In the genomic region with DNA sequence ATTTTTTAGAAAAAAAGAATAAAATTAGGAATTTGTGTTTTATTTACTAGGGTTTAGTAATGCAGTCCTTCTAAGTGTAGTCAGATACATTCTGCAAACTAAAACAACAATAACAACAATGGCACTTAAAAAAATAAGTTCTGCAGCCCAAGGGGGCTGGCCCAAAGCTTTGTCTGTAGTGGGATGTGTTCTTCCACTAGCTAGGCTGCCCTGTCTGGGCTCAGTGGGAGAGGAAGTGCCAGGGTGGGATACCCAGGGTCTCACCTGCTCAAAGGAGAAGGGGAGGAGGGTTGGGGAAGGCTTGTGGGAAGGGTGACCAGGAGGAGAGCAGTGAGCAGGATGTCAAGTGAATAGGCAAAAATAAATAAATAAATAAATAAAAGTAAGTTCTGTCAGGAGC, we compare ENCODE assay signal across 11 mouse cellular contexts. TPM values are rescaled to one million over a fixed set of nuclear protein-coding genes. Genes with fewer than 3 reads are reported as not detected.
DNase-seq lines count a peak whose midpoint lies in the region; ATAC-seq lines count a peak whose summit lies in the region.
"Had no signal": no experiment of that assay in that cellular context is flagged by ENCODE, and none has a peak within 500 bp of the region (broad histone marks: within the 10 kb centered on the region; RNA-seq: fewer than 3 reads in every experiment).

No protein-coding gene starts in this region.

- H3K4me3 ChIP-seq in hindbrain, embryonic 14.5 days (replicated peaks; ENCODE audit: low read length), result no peak overlapping the region
- H3K4me3 ChIP-seq in hindbrain, embryonic 10.5 days, result no peak overlapping the region
- no peak overlapping the region for H3K4me3 ChIP-seq in midbrain, embryonic 11.5 days (ENCODE audit: low read depth, low read length)
- no peak overlapping the region for H3K4me3 ChIP-seq in midbrain, embryonic 10.5 days
- no peak overlapping the region for H3K4me3 ChIP-seq in forebrain, embryonic 14.5 days (ENCODE audit: low read depth, low read length)
- H3K4me3 ChIP-seq: embryonic facial prominence, embryonic 13.5 days; liver, embryonic 15.5 days had no signal

- intact Hi-C loops in heart, postnatal 10 days (cut with DNase I), result loop anchor here (2.0 to 5.0 kb wide), 3 partner anchors 813 to 1518 kb away; a partner anchor contains a TSS

- no peak for DNase-seq in hindbrain, embryonic 14.5 days (ENCODE audit: low spot score)
- no peak for DNase-seq in hindbrain, embryonic 10.5 days (ENCODE audit: low spot score)
- no peak for DNase-seq in midbrain, embryonic 11.5 days (ENCODE audit: low spot score, missing footprints)
- no peak for DNase-seq in midbrain, embryonic 10.5 days (ENCODE audit: low spot score)
- DNase-seq in forebrain, embryonic 14.5 days (ENCODE audit: low spot score), result no peak
- no peak for DNase-seq in heart, postnatal 10 days

- no peaks in the 10 kb centered on the region; the same call in 1 of the 2 replicates for H3K4me1 ChIP-seq in hindbrain, embryonic 14.5 days (replicated peaks; ENCODE audit: control insufficient read depth, insufficient read depth, low read length)
- H3K4me1 ChIP-seq in hindbrain, embryonic 10.5 days (replicated peaks), result 0 out of 2 replicates have a peak, but pooled peaks cover 3% of the 10 kb centered on the region
- no peaks in the 10 kb centered on the region for H3K4me1 ChIP-seq in midbrain, embryonic 11.5 days (ENCODE audit: control insufficient read depth, insufficient read depth, low read length)
- H3K4me1 ChIP-seq in midbrain, embryonic 10.5 days, result 0 out of 2 replicates have a peak, but pooled peaks cover 4% of the 10 kb centered on the region
- H3K4me1 ChIP-seq in forebrain, embryonic 14.5 days (ENCODE audit: control insufficient read depth, insufficient read depth, low read length), result no peaks in the 10 kb centered on the region
- H3K4me1 ChIP-seq: liver, embryonic 15.5 days had no signal

- no peaks in the 10 kb centered on the region for H3K36me3 ChIP-seq in hindbrain, embryonic 14.5 days (replicated peaks; ENCODE audit: control insufficient read depth, insufficient read depth)
- peaks cover 5% of the 10 kb centered on the region; the same call in 1 of the 2 replicates for H3K36me3 ChIP-seq in hindbrain, embryonic 10.5 days
- H3K36me3 ChIP-seq in midbrain, embryonic 11.5 days (ENCODE audit: control insufficient read depth, insufficient read depth, low read length), result no peaks in the 10 kb centered on the region
- peaks cover 5% of the 10 kb centered on the region; the same call in 1 of the 2 replicates for H3K36me3 ChIP-seq in midbrain, embryonic 10.5 days
- H3K36me3 ChIP-seq in forebrain, embryonic 14.5 days (ENCODE audit: control insufficient read depth, insufficient read depth, low read length), result 0 out of 2 replicates have a peak, but pooled peaks cover 3% of the 10 kb centered on the region
- H3K36me3 ChIP-seq: embryonic facial prominence, embryonic 13.5 days; liver, embryonic 15.5 days had no signal

- ATAC-seq in hindbrain, embryonic 14.5 days (ENCODE audit: low FRiP score), result 0 out of 2 replicates have a peak, but pooled peaks have one; percentile 18
- ATAC-seq in midbrain, embryonic 11.5 days (ENCODE audit: low FRiP score), result peak; percentile 52
- ATAC-seq in forebrain, embryonic 14.5 days, result peak; percentile 45; the same call in 1 of the 2 replicates
- ATAC-seq in monocyte, adult 5-6 weeks (replicated peaks; ENCODE audit: insufficient number of reproducible peaks, low FRiP score, low TSS enrichment, poor library complexity, severe bottlenecking), result 0 out of 2 replicates have a peak, but pooled peaks have one; percentile 27

- no peak overlapping the region for H3K9ac ChIP-seq in hindbrain, embryonic 14.5 days
- H3K9ac ChIP-seq in midbrain, embryonic 11.5 days (ENCODE audit: low read length), result no peak overlapping the region
- H3K9ac ChIP-seq in forebrain, embryonic 14.5 days (ENCODE audit: low read length), result no peak overlapping the region
- H3K9ac ChIP-seq: embryonic facial prominence, embryonic 13.5 days; liver, embryonic 15.5 days had no signal

- H3K27me3 ChIP-seq in hindbrain, embryonic 14.5 days (ENCODE audit: control insufficient read depth, insufficient read depth, low read length), result no peaks in the 10 kb centered on the region
- no peaks in the 10 kb centered on the region for H3K27me3 ChIP-seq in hindbrain, embryonic 10.5 days (ENCODE audit: insufficient read depth, poor library complexity, severe bottlenecking)
- no peaks in the 10 kb centered on the region for H3K27me3 ChIP-seq in midbrain, embryonic 11.5 days (ENCODE audit: control insufficient read depth, insufficient read depth, low read length)
- H3K27me3 ChIP-seq in midbrain, embryonic 10.5 days (ENCODE audit: low read depth, poor library complexity, severe bottlenecking), result no peaks in the 10 kb centered on the region
- H3K27me3 ChIP-seq in forebrain, embryonic 14.5 days (replicated peaks; ENCODE audit: control insufficient read depth, insufficient read depth, low read length), result no peaks in the 10 kb centered on the region
- H3K27me3 ChIP-seq: embryonic facial prominence, embryonic 13.5 days; liver, embryonic 15.5 days; Patski had no signal

- no peaks in the 10 kb centered on the region for H3K9me3 ChIP-seq in hindbrain, embryonic 14.5 days (ENCODE audit: control insufficient read depth, low read length)
- H3K9me3 ChIP-seq in hindbrain, embryonic 10.5 days, result no peaks in the 10 kb centered on the region
- H3K9me3 ChIP-seq in midbrain, embryonic 11.5 days (ENCODE audit: control insufficient read depth, low read length), result no peaks in the 10 kb centered on the region
- no peaks in the 10 kb centered on the region for H3K9me3 ChIP-seq in midbrain, embryonic 10.5 days (replicated peaks)
- H3K9me3 ChIP-seq in forebrain, embryonic 14.5 days (replicated peaks; ENCODE audit: control insufficient read depth, low read length), result no peaks in the 10 kb centered on the region
- H3K9me3 ChIP-seq: embryonic facial prominence, embryonic 13.5 days; liver, embryonic 15.5 days had no signal

- no peak overlapping the region for H3K27ac ChIP-seq in hindbrain, embryonic 14.5 days
- H3K27ac ChIP-seq in hindbrain, embryonic 10.5 days, result no peak overlapping the region
- no peak overlapping the region for H3K27ac ChIP-seq in midbrain, embryonic 11.5 days (ENCODE audit: low read depth, low read length)
- H3K27ac ChIP-seq in midbrain, embryonic 10.5 days (replicated peaks), result no peak overlapping the region
- H3K27ac ChIP-seq in forebrain, embryonic 14.5 days (ENCODE audit: low read depth, low read length), result no peak overlapping the region
- H3K27ac ChIP-seq: liver, embryonic 15.5 days had no signal

- H3K4me2 ChIP-seq in hindbrain, embryonic 14.5 days (replicated peaks), result no peak overlapping the region
- H3K4me2 ChIP-seq in midbrain, embryonic 11.5 days, result no peak overlapping the region
- H3K4me2 ChIP-seq in forebrain, embryonic 14.5 days (ENCODE audit: low read length), result no peak overlapping the region
- H3K4me2 ChIP-seq: embryonic facial prominence, embryonic 13.5 days; heart, embryonic 11.5 days; liver, embryonic 15.5 days had no signal

RNA-seq across cellular contexts. Expression of a gene that starts 48.2 kb away (rescaled TPM):
- polyA plus RNA-seq in hindbrain, embryonic 14.5 days (2014; fragmentation: Nextera tagmentation; extraction: Ambion mirVana), result 45.9 and 51.0 TPM in 2 replicates
- polyA plus RNA-seq in hindbrain, embryonic 10.5 days (2016; fragmentation: Nextera tagmentation; extraction: Ambion mirVana), result 27.0 and 32.7 TPM in 2 replicates
- 44.1 and 50.5 TPM in 2 replicates for polyA plus RNA-seq in midbrain, embryonic 11.5 days (2014; fragmentation: Nextera tagmentation; extraction: Ambion mirVana)
- 27.6 and 35.0 TPM in 2 replicates for polyA plus RNA-seq in midbrain, embryonic 10.5 days (2016; fragmentation: Nextera tagmentation; extraction: Ambion mirVana)
- polyA plus RNA-seq in forebrain, embryonic 14.5 days (2014; fragmentation: Nextera tagmentation; extraction: Ambion mirVana), result 56.8 and 62.3 TPM in 2 replicates
- 11.8 to 25.0 TPM (median 22.1 TPM) in 3 replicates for total RNA-seq in monocyte, adult 5-6 weeks (2017)
- 10 to 100 TPM; 30.7 to 31.1 TPM for total RNA-seq in heart, postnatal 10 days (2021)
